Mouse (Mus musculus): ENCODE data around the gene Sox6. TPM values are rescaled to one million over a fixed set of nuclear protein-coding genes. Genes with fewer than 3 reads are reported as not detected.

Gene Sox6
- polyA plus RNA-seq, 1 experiment from 2014 or later = not detected

DNA sequence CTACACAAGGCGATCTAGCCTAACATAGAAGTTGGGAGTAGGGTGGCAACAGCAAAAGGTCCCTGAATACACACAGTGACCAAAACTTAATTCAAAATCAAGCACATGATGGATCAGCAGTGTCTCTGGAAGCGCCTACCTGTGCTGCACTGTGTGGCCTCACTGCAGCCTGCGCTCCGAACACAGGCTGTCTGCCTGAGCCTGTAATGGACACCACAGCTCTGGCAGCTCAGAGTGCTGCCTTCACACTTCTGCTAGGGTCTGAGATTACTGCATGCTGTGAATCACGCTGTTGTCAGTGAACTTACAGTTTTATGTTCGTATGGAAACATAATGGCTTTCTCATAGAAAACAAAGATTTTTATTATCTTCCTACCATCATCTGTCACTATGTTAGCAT lies 532.2 kb downstream of the Sox6 start:
- H3K4me3 ChIP-seq (ENCODE audit: inconsistent target) = no peak overlapping the region
- H3K79me2 ChIP-seq (ENCODE audit: inconsistent target) = no peaks in the 10 kb centered on the region
- WGBS (ENCODE audit: missing documents) = 92% methylated on average over 6 of the region's 6 CpGs
- no peak overlapping the region for H3K27ac ChIP-seq
- H3K36me3 ChIP-seq (ENCODE audit: inconsistent target) = no peaks in the 10 kb centered on the region

- H3K79me2 ChIP-seq (ENCODE audit: inconsistent target) = no peaks in the 10 kb centered on the region
- H3K27ac ChIP-seq = no peak overlapping the region
- no peak overlapping the region for H3K4me3 ChIP-seq (ENCODE audit: inconsistent target)
- no peaks in the 10 kb centered on the region for H3K36me3 ChIP-seq (ENCODE audit: inconsistent target)
- 16% methylated on average over 3 of the region's 3 CpGs for WGBS (ENCODE audit: missing documents)
Measured at GRCm38 (mm10) chr7:115501497-115501896, 537.1 kb downstream of the Sox6 start.

DNA sequence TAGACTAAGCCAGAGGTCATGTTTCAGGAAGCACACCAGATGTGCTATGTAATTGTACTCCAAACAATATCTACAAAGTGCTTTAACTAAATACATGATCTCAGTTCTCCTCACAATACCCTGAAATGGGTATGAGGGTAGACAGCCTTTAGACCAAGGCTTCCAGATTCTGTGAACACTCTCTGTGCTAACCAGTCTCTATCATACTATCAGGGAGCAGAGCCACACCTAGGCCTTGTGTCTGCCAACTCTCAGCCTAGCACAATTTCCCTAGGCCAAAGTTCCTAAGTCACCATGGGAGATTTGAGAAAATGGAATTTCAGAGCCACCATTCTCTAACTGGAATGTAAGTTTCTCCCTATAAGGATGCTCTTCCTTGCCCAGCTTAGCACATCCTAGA lies 537.8 kb downstream of the Sox6 start:
- no peaks in the 10 kb centered on the region for H3K79me2 ChIP-seq (ENCODE audit: inconsistent target)
- H3K27ac ChIP-seq = no peak overlapping the region
- no peak overlapping the region for H3K4me3 ChIP-seq (ENCODE audit: inconsistent target)
- no peaks in the 10 kb centered on the region for H3K36me3 ChIP-seq (ENCODE audit: inconsistent target)

GRCm38 (mm10) chr7:115500170-115500569 lies 538.4 kb downstream of the Sox6 start:
- H3K36me3 ChIP-seq (ENCODE audit: inconsistent target) = no peaks in the 10 kb centered on the region
- no peak overlapping the region for H3K4me3 ChIP-seq (ENCODE audit: inconsistent target)
- no peak overlapping the region for H3K27ac ChIP-seq
- H3K79me2 ChIP-seq (ENCODE audit: inconsistent target) = no peaks in the 10 kb centered on the region
- WGBS (ENCODE audit: missing documents) = 91% methylated on average over 7 of the region's 7 CpGs

- Histone ChIP-seq H3K36me3 (ENCODE audit: inconsistent target) (no peaks in the 10 kb centered on the region), H3K79me2 (ENCODE audit: inconsistent target) (no peaks in the 10 kb centered on the region), H3K4me3 (ENCODE audit: inconsistent target) (no peak overlapping the region), H3K27ac (no peak overlapping the region)
- 84% methylated on average over 5 of the region's 5 CpGs for WGBS (ENCODE audit: missing documents)
Measured at GRCm38 (mm10) chr7:115491721-115492120, 546.9 kb downstream of the Sox6 start.

DNA sequence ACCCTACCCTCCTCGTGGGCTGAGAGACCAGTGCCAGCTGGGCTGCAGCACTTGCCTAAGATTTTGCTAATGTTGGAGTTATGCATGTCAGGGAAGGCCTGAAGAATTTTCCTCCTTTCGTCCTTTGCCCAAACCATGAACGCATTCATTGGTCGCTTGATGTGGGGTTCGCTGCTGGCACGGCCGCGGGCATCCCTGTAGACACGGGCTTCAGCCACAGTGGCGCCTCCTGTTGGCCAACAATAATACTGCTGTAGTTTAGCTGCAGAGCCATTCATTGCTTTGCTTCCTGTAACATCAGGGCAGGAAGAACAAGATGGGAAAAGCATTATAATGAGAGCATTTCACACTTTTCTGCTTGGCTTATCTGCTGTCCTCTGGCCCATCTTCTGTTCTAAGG lies 549.0 kb downstream of the Sox6 start:
- Histone ChIP-seq H3K27ac (no peak overlapping the region), H3K4me3 (ENCODE audit: inconsistent target) (no peak overlapping the region)
- 78% methylated on average over 10 of the region's 10 CpGs for WGBS (ENCODE audit: missing documents)

DNA sequence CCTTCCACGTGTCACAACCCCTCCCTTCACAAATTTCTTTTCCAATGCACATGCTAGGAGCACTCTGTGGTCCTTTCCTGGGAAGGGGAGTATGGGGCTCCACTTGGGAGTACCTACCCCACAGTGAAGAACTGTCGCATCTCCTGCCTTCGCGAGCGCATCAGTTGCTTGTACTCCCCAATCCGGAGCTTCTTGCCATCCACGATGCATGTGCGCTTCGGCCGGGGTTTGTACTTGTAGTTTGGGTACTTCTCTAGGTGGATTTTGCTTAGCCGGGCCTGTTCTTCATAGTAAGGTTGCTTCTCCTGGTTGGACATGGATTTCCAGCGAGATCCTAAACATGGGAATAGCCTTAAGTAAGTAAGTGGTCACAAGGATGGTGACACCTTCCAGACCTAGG lies 552.2 kb downstream of the Sox6 start:
- Histone ChIP-seq H3K36me3 (ENCODE audit: inconsistent target) (no peaks in the 10 kb centered on the region), H3K79me2 (ENCODE audit: inconsistent target) (no peaks in the 10 kb centered on the region), H3K4me3 (ENCODE audit: inconsistent target) (no peak overlapping the region), H3K27ac (no peak overlapping the region)
- WGBS (ENCODE audit: missing documents) = 95% methylated on average over 12 of the region's 12 CpGs

More for the DNA sequence above, 549.0 kb downstream of the Sox6 start:
- no peaks in the 10 kb centered on the region for H3K79me2 ChIP-seq (ENCODE audit: inconsistent target)
- no peaks in the 10 kb centered on the region for H3K36me3 ChIP-seq (ENCODE audit: inconsistent target)

GRCm38 (mm10) chr7:115485664-115486409 lies 552.8 kb downstream of the Sox6 start:
- no peak overlapping the region for H3K4me3 ChIP-seq (ENCODE audit: inconsistent target)
- no peaks in the 10 kb centered on the region for H3K79me2 ChIP-seq (ENCODE audit: inconsistent target)
- H3K36me3 ChIP-seq (ENCODE audit: inconsistent target) = no peaks in the 10 kb centered on the region
- WGBS (ENCODE audit: missing documents) = 89% methylated on average over 2 of the region's 2 CpGs
- H3K27ac ChIP-seq = no peak overlapping the region

- H3K79me2 ChIP-seq (ENCODE audit: inconsistent target) = no peaks in the 10 kb centered on the region
- no peaks in the 10 kb centered on the region for H3K36me3 ChIP-seq (ENCODE audit: inconsistent target)
- 86% methylated on average over 2 of the region's 2 CpGs for WGBS (ENCODE audit: missing documents)
Measured at GRCm38 (mm10) chr7:115477763-115478162, 560.8 kb downstream of the Sox6 start.

DNA sequence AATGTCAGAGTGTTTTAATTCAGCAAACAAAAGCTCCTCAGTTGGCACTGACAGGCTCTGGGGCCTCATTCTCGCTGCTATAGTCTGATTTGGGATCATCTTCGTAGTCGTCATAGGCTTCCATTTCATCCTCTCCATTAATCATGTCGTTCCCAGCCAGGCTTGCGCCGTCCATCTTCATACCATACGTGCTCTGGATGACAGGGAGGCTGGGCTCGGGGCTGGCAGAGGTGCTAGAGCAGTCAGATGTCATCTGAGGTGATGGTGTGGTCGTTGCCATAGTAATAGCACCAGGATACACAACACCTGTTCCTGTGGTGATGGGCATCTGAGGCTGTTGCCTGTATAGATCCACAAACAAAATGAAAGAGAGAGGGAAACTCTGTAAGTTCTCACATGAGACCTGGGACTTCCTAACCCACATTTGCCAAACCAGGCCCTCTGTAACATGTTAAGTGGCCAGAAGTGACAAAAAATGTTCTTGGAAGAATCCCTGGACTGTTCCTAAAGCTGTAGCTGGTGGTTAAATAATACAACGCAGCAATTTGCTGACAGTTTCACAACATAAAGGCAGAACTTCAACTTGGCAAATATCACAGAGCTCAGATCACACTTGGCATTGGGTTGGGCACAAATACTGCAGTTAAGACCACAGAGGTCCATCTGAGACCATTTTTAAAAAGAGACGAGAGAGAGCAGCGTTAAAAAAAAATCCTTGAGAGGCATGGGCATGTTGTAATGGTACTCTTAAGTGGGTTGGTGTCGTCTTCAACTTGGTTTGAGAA lies 561.5 kb downstream of the Sox6 start:
- 84% methylated on average over 13 of the region's 13 CpGs for WGBS (ENCODE audit: missing documents)
- H3K36me3 ChIP-seq (ENCODE audit: inconsistent target) = no peaks in the 10 kb centered on the region
- no peak overlapping the region for H3K27ac ChIP-seq
- H3K79me2 ChIP-seq (ENCODE audit: inconsistent target) = no peaks in the 10 kb centered on the region
- no peak overlapping the region for H3K4me3 ChIP-seq (ENCODE audit: inconsistent target)

More at GRCm38 (mm10) chr7:115477763-115478162, 560.8 kb downstream of the Sox6 start:
- Histone ChIP-seq H3K27ac (no peak overlapping the region), H3K4me3 (ENCODE audit: inconsistent target) (no peak overlapping the region)

- Histone ChIP-seq H3K79me2 (ENCODE audit: inconsistent target) (no peaks in the 10 kb centered on the region), H3K27ac (no peak overlapping the region), H3K4me3 (ENCODE audit: inconsistent target) (no peak overlapping the region), H3K36me3 (ENCODE audit: inconsistent target) (no peaks in the 10 kb centered on the region)
- WGBS (ENCODE audit: missing documents) = 85% methylated on average over 5 of the region's 6 CpGs
Measured at GRCm38 (mm10) chr7:115475176-115475575, 563.4 kb downstream of the Sox6 start.

DNA sequence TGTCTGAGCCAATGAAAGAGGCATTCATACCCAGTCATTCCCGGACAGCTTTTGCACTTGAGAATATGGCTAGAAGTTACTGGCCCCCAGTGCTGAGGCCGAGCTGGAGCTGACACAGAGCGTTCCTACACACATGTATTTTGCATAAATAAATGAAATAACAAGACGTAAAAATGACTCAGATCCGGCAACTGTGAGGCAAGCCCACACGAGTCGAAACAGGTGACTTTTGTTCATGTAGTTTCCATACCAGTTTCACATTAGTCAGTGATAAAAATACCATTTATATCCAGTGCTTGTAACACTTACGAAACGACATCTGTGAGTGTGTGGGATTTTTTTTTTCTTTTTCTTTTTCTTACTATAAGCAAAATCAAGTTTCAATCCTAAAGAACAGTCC lies 564.5 kb downstream of the Sox6 start:
- WGBS (ENCODE audit: missing documents) = 87% methylated on average over 8 of the region's 9 CpGs
- H3K36me3 ChIP-seq (ENCODE audit: inconsistent target) = no peaks in the 10 kb centered on the region

GRCm38 (mm10) chr7:115472850-115473249 lies 565.7 kb downstream of the Sox6 start:
- Histone ChIP-seq H3K36me3 (ENCODE audit: inconsistent target) (no peaks in the 10 kb centered on the region), H3K4me3 (ENCODE audit: inconsistent target) (no peak overlapping the region), H3K27ac (no peak overlapping the region), H3K79me2 (ENCODE audit: inconsistent target) (no peaks in the 10 kb centered on the region)
- 96% methylated on average over 3 of the region's 3 CpGs for WGBS (ENCODE audit: missing documents)

More for the DNA sequence above, 564.5 kb downstream of the Sox6 start:
- no peak overlapping the region for H3K27ac ChIP-seq
- H3K4me3 ChIP-seq (ENCODE audit: inconsistent target) = no peak overlapping the region
- no peaks in the 10 kb centered on the region for H3K79me2 ChIP-seq (ENCODE audit: inconsistent target)

- H3K27ac ChIP-seq = no peak overlapping the region
- WGBS (ENCODE audit: missing documents) = 89% methylated on average over 3 of the region's 3 CpGs
- no peak overlapping the region for H3K4me3 ChIP-seq (ENCODE audit: inconsistent target)
- no peaks in the 10 kb centered on the region for H3K36me3 ChIP-seq (ENCODE audit: inconsistent target)
- no peaks in the 10 kb centered on the region for H3K79me2 ChIP-seq (ENCODE audit: inconsistent target)
Measured at GRCm38 (mm10) chr7:115471521-115471920, 567.1 kb downstream of the Sox6 start.

GRCm38 (mm10) chr7:115466811-115467210 lies 571.8 kb downstream of the Sox6 start:
- WGBS (ENCODE audit: missing documents) = 88% methylated on average over 6 of the region's 6 CpGs
- no peak overlapping the region for H3K27ac ChIP-seq
- no peak overlapping the region for H3K4me3 ChIP-seq (ENCODE audit: inconsistent target)
- no peaks in the 10 kb centered on the region for H3K36me3 ChIP-seq (ENCODE audit: inconsistent target)
- H3K79me2 ChIP-seq (ENCODE audit: inconsistent target) = no peaks in the 10 kb centered on the region
